Mouse (Mus musculus) lung, postnatal 0 days (tissue): ENCODE results near the gene Atg10. TPM values are rescaled to one million over a fixed set of nuclear protein-coding genes. Genes with fewer than 3 reads are reported as not detected.

Source experiments
- ATAC-seq: fragments of 200-750 bp; cut with Nextera tagmentation; 2 replicates; pipeline ENCODE4 v1.8.0; 2017; ENCODE audit warnings: moderate library complexity
- DNase-seq: peaks from one replicate; pipeline ENCODE4 v3.0.0-alpha.2; 2016; ENCODE audit warnings: low spot score
- H3K27ac ChIP-seq: fragments of 300-500 bp; sonication (generic); 2 replicates; pipeline ENCODE4 v1.5.1; 2014; ENCODE audit warnings: antibody characterized with exemption, mild to moderate bottlenecking, low read length, mixed read lengths
- H3K27me3 ChIP-seq: fragments of 300-500 bp; sonication (generic); replicated peaks from 2 replicates; pipeline ENCODE4 v1.6.1; 2014; ENCODE audit warnings: low read length, mixed read lengths; ENCODE audit not compliant: insufficient read depth
- H3K36me3 ChIP-seq: fragments of 300-500 bp; sonication (generic); 2 replicates; pipeline ENCODE4 v1.6.1; 2014; ENCODE audit warnings: low read length, mixed read lengths; ENCODE audit not compliant: insufficient read depth
- H3K4me1 ChIP-seq: fragments of 300-500 bp; sonication (generic); 2 replicates; pipeline ENCODE4 v1.6.1; 2014; ENCODE audit warnings: antibody characterized with exemption, low read depth, low read length, mixed read lengths; ENCODE audit not compliant: insufficient read depth
- H3K4me2 ChIP-seq: fragments of 300-500 bp; sonication (generic); replicated peaks from 2 replicates; pipeline ENCODE4 v1.6.1; 2014; ENCODE audit warnings: low read depth, mild to moderate bottlenecking, low read length, moderate library complexity, mixed read lengths
- H3K4me3 ChIP-seq: fragments of 300-500 bp; sonication (generic); 2 replicates; pipeline ENCODE4 v1.5.1; 2014; ENCODE audit warnings: low read depth, low read length
- H3K9ac ChIP-seq: fragments of 300-500 bp; sonication (generic); replicated peaks from 2 replicates; pipeline ENCODE4 v1.6.1; 2014; ENCODE audit warnings: low read depth, mild to moderate bottlenecking
- H3K9me3 ChIP-seq: fragments of 300-500 bp; sonication (generic); 2 replicates; pipeline ENCODE4 v1.6.1; 2016; ENCODE audit warnings: low read length, mixed read lengths
- CTCF ChIP-seq: IDR thresholded peaks from 2 replicates; pipeline ENCODE4 v1.5.1; 2016; ENCODE audit warnings: antibody characterized with exemption, mild to moderate bottlenecking
- EP300 ChIP-seq: IDR thresholded peaks from 2 replicates; pipeline ENCODE4 v1.6.1; 2016; ENCODE audit warnings: antibody characterized with exemption, mild to moderate bottlenecking, control low read depth
- WGBS: fragments of 180-500 bp; shearing (Covaris S2); extraction: QIAGEN DNeasy Blood & Tissue Kit; methylation state at CpG from one replicate; pipeline ENCODE4 v1.1.7; 2014; 5-methylcytosine and 5-hydroxymethylcytosine counted together
- polyA plus RNA-seq: library from polyadenylated mRNA; unstranded; fragments of >200 nt; fragmentation: Nextera tagmentation; extraction: Ambion mirVana; gene quantifications from 2 replicates; pipeline ENCODE4 v1.2.1, GENCODE M21; 2015

Gene Atg10
- polyA plus RNA-seq, 1 experiment from 2014 or later = 14.7 TPM

DNA sequence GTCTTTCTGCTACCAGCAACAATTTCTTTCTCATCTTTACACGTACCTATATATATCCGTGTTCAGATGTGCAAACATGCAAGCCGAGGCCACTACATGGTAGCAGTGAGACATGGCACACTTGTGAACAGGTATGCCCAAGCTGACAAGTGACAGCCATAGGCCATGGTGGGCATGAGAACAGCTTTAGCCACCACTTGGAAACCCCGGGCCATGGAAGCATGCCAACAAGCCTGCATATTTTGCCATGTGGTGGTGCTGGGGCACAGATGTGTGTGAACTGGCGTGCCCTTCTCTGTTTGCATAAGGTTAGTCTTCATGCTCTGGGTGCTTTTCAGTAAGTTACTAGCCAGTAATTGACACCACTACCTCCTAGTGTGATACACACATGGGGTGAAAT is 162.9 kb downstream of the Atg10 start:
- Histone ChIP-seq H3K9me3 (no peaks in the 10 kb centered on the region), H3K4me2 (no peak overlapping the region), H3K36me3 (no peaks in the 10 kb centered on the region), H3K27ac (no peak overlapping the region), H3K9ac (no peak overlapping the region), H3K4me3 (no peak overlapping the region), H3K4me1 (no peaks in the 10 kb centered on the region), H3K27me3 (no peaks in the 10 kb centered on the region)
- WGBS = 87% methylated on average over 5 of the region's 5 CpGs
- no peak for ATAC-seq
- TF ChIP-seq EP300 (no peak), CTCF (no peak)
- DNase-seq = no peak

DNA sequence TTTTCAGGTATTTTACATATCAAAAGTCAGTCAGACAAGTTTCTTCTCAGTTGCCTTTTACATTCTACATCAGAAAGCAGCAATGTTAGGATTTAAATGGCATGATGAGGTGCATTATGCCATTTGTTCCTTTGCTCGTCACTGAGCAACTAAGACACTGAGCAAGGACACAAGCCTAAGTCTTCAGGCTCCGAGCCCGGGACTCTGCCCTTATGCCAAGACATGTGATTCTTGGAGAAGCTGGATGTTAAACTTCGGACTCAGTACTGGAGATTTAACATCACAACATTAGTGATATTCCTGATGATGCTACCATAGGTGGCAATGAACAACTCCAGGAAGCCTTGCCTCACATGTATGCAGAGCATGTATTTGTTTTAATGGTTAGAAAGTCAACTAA is 175.6 kb downstream of the Atg10 start:
- no peaks in the 10 kb centered on the region for H3K27me3 ChIP-seq
- H3K9ac ChIP-seq = no peak overlapping the region
- no peak overlapping the region for H3K4me2 ChIP-seq
- TF ChIP-seq EP300 (no peak), CTCF (no peak)
- H3K4me1 ChIP-seq = no peaks in the 10 kb centered on the region
- H3K36me3 ChIP-seq = no peaks in the 10 kb centered on the region
- no peaks in the 10 kb centered on the region for H3K9me3 ChIP-seq
- DNase-seq = no peak
- no peak overlapping the region for H3K4me3 ChIP-seq
- no peak overlapping the region for H3K27ac ChIP-seq
- WGBS = 90% methylated on average over 4 of the region's 4 CpGs
- ATAC-seq = no peak

DNA sequence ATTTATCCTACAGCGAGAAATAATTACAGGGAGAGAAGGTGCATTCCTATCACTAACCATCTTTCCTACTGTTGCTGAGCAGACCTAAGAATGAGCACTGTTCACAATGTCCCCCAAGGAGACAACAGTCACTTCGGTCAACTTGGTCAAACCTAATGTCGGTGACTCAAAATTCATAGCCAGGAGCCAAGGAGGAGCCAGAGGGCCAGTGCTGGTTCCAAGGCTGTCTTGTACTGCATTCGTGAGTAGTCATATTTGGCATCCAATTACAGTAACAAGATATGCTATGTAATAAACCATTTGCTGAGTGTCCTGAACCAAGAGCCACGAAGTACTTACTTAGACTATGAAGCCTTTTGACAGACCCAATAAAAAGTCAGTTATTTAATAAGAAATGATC is 176.9 kb downstream of the Atg10 start:
- Histone ChIP-seq H3K36me3 (no peaks in the 10 kb centered on the region), H3K27ac (no peak overlapping the region), H3K27me3 (no peaks in the 10 kb centered on the region), H3K9ac (no peak overlapping the region), H3K4me1 (no peaks in the 10 kb centered on the region), H3K4me3 (no peak overlapping the region), H3K9me3 (no peaks in the 10 kb centered on the region), H3K4me2 (no peak overlapping the region)
- DNase-seq (no peak), ATAC-seq (no peak)
- TF ChIP-seq CTCF (no peak), EP300 (no peak)
- WGBS = 85% methylated on average over 5 of the region's 5 CpGs

DNA sequence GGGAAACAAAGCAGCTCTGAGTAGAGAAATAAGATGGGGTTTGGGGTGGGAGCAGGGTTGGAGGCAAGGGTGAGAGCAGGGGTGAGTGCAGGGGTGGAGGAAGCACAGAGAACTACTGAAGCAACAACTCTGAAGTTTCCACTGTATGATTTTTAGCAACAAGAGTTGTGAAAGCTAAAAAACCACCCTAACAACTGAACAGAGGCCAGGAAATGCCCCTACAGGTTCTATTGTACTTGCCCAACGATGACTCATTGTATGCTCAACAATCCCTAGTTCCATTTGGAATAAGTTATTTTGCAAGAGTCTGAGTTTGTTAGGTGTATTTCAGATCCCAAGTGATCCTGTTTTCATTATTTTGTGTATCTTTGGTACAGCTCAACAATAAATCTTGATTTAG is 182.5 kb downstream of the Atg10 start:
- DNase-seq = peak; percentile 71
- no peaks in the 10 kb centered on the region for H3K9me3 ChIP-seq

DNA sequence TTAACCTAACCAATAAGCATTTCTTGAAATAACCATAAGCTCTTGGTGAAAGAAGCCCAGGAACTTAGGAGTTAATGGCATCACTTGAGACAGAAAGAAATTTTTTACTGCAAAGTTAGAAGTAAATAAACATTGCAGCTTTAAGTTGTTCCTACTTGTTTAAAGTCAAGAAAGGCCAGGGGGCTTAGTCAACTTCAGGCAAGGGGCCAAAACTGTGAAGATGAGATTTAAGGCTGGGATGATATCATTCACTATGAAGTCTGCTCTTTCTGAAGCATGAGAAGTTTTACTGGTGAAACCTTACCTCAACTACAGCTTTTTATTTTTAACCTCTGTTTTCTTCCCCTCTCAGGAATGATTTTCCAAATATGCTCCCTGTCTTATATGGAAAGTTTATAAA is 183.3 kb downstream of the Atg10 start:
- TF ChIP-seq EP300 (no peak), CTCF (no peak)
- Histone ChIP-seq H3K9ac (no peak overlapping the region), H3K27me3 (no peaks in the 10 kb centered on the region), H3K36me3 (no peaks in the 10 kb centered on the region), H3K27ac (no peak overlapping the region), H3K9me3 (no peaks in the 10 kb centered on the region), H3K4me3 (no peak overlapping the region), H3K4me1 (no peaks in the 10 kb centered on the region), H3K4me2 (no peak overlapping the region)
- peak; percentile 44 for DNase-seq
- no peak for ATAC-seq

More for the DNA sequence above, 182.5 kb downstream of the Atg10 start:
- Histone ChIP-seq H3K4me2 (no peak overlapping the region), H3K9ac (no peak overlapping the region), H3K27me3 (no peaks in the 10 kb centered on the region), H3K4me1 (no peaks in the 10 kb centered on the region), H3K4me3 (no peak overlapping the region), H3K36me3 (no peaks in the 10 kb centered on the region), H3K27ac (no peak overlapping the region)
- no peak for TF ChIP-seq CTCF
- TF ChIP-seq EP300 = no peak
- 66% methylated on average over 1 of the region's 1 CpGs for WGBS
- peak; percentile 54 for ATAC-seq

DNA sequence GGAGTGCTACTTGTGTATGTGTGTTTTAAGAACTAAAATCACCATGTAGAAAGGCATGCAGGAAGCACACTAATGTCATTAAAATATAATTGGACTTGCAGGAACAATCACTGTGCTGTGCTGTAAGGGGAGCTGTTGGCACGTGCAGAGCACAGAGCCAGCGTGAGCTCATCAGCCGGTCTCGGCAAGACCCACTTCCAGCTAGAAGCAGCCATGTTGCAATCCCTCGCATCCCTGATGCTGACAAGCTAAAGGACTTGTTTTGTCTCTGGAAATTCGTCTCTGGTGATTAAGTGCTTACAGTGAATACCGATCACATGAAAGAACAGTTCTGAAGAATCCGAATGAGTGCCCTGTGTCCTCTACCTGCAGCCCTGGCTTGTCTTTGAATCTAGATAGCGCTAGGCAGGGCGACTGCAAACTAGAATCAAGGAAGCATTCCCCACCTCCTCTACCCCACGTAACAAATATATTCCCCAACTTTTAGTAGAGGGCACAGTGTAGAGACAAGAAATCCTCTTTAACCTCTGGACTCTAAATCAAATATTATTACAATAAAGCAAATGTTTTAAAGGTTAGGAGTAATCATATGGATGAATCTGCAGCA is 184.5 kb downstream of the Atg10 start:
- ATAC-seq (peak; percentile 94), DNase-seq (peak; percentile 84)
- Histone ChIP-seq H3K27me3 (no peaks in the 10 kb centered on the region), H3K9ac (no peak overlapping the region), H3K4me3 (no peak overlapping the region), H3K4me2 (no peak overlapping the region), H3K9me3 (no peaks in the 10 kb centered on the region), H3K4me1 (no peaks in the 10 kb centered on the region), H3K36me3 (no peaks in the 10 kb centered on the region), H3K27ac (no peak overlapping the region)
- TF ChIP-seq EP300 (no peak), CTCF (peak; percentile 83)
- 33% methylated on average over 11 of the region's 11 CpGs for WGBS

DNA sequence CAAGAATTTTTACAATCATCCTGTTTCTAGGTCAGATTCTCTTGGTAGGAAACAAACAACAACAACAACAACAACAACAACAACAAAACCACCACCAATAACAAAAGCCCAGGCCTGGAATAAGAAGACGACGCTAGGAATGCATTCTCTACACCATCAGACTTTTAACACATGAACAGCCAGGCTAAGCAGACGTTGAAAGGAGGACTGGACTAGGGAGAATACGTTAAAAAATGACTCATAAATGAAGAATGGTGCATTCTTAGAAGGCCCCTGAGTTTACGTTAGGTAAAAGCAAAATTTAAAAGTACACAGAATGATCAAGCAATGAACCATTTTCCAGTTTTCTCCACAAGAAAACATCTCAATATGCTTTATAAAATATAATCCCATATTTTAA is 185.1 kb downstream of the Atg10 start:
- ATAC-seq (no peak), DNase-seq (no peak)
- Histone ChIP-seq H3K9ac (no peak overlapping the region), H3K4me2 (no peak overlapping the region), H3K4me3 (no peak overlapping the region), H3K36me3 (no peaks in the 10 kb centered on the region), H3K4me1 (no peaks in the 10 kb centered on the region), H3K9me3 (no peaks in the 10 kb centered on the region), H3K27me3 (no peaks in the 10 kb centered on the region), H3K27ac (no peak overlapping the region)
- WGBS = 57% methylated on average over 5 of the region's 5 CpGs
- TF ChIP-seq CTCF (no peak), EP300 (no peak)
